Mouse (Mus musculus) CH12.LX (cell line): ENCODE data around the gene Arl8a. TPM values are rescaled to one million over a fixed set of nuclear protein-coding genes. Genes with fewer than 3 reads are reported as not detected.

Experiments used
- DNase-seq: peaks from one replicate; pipeline ENCODE4 v3.0.0-alpha.2; 2013; ENCODE audit errors: extremely low read depth
- H3K27ac ChIP-seq: 2 replicates; pipeline ENCODE4 v1.5.1; 2012; ENCODE audit warnings: low read depth, mild to moderate bottlenecking, control low read depth, moderate library complexity; ENCODE audit not compliant: insufficient read depth
- H3K27me3 ChIP-seq: replicated peaks from 2 replicates; pipeline ENCODE3; 2012; ENCODE audit warnings: inconsistent platforms
- H3K36me3 ChIP-seq, 2 experiments: replicated peaks in 1 of 2; 2 replicates each; pipeline versions ENCODE3 to v1.6.1; 2012; ENCODE audit warnings: inconsistent platforms in 1 of 2, low read length in 1 of 2, mild to moderate bottlenecking in 1 of 2, mixed read lengths in 1 of 2, moderate library complexity in 1 of 2; ENCODE audit not compliant: control insufficient read depth in 1 of 2, insufficient read depth in 1 of 2
- H3K4me1 ChIP-seq, 2 experiments: 2 replicates each; pipeline ENCODE4 v1.6.1; 2012; ENCODE audit warnings: inconsistent platforms in 1 of 2, moderate library complexity in 1 of 2; ENCODE audit not compliant: insufficient read depth in 2 of 2, control insufficient read depth in 1 of 2
- H3K4me2 ChIP-seq: 2 replicates; pipeline ENCODE4 v1.6.1; 2012; ENCODE audit warnings: low read depth, mild to moderate bottlenecking, control low read depth; ENCODE audit not compliant: poor library complexity, insufficient read depth, severe bottlenecking
- H3K4me3 ChIP-seq, 3 experiments: fragments of 150-350 bp in 1 of 3; sonication (generic) in 1 of 3; replicated peaks in 1 of 3; 2 replicates each; pipeline versions ENCODE3 to v1.5.1; 2011 to 2012; ENCODE audit warnings: low read depth in 2 of 3, low read length in 2 of 3, mild to moderate bottlenecking in 2 of 3, moderate library complexity in 2 of 3, control low read depth in 1 of 3, improper control_type of control experiment in 1 of 3, inconsistent platforms in 1 of 3, mixed read lengths in 1 of 3; ENCODE audit not compliant: poor library complexity in 1 of 3
- H3K79me2 ChIP-seq: replicated peaks from 2 replicates; pipeline ENCODE4 v1.6.1; 2012; ENCODE audit warnings: mild to moderate bottlenecking, moderate library complexity; ENCODE audit not compliant: control insufficient read depth, poor library complexity, insufficient read depth, severe bottlenecking; ENCODE audit errors: extremely low read depth
- H3K9ac ChIP-seq: 2 replicates; pipeline ENCODE4 v1.6.1; 2012; ENCODE audit warnings: low read depth, mild to moderate bottlenecking, control low read depth, moderate library complexity; ENCODE audit not compliant: insufficient read depth
- H3K9me3 ChIP-seq: replicated peaks from 2 replicates; pipeline ENCODE3; 2012; ENCODE audit warnings: low read length, inconsistent platforms, mixed read lengths
- CHD1 ChIP-seq: IDR thresholded peaks from 2 replicates; pipeline ENCODE4 v1.6.1; 2012; ENCODE audit warnings: low read depth, low read length, improper control_type of control experiment, inconsistent platforms
- CHD2 ChIP-seq: IDR thresholded peaks from 2 replicates; pipeline ENCODE4 v1.6.1; 2011; ENCODE audit warnings: low read length, improper control_type of control experiment
- CTCF ChIP-seq, 2 experiments: IDR thresholded peaks in 1 of 2; conservative IDR thresholded peaks in 1 of 2; 2 replicates each; pipeline ENCODE4 v1.5.1; 2011 to 2012; ENCODE audit warnings: low read depth in 2 of 2, low read length in 2 of 2, improper control_type of control experiment in 1 of 2, inconsistent platforms in 1 of 2, mild to moderate bottlenecking in 1 of 2, moderate library complexity in 1 of 2
- ELF1 ChIP-seq: IDR thresholded peaks from 2 replicates; pipeline ENCODE4 v1.6.1; 2014; ENCODE audit warnings: low read depth, mild to moderate bottlenecking, inconsistent platforms, low read length, improper control_type of control experiment
- EP300 ChIP-seq: IDR thresholded peaks from 2 replicates; pipeline ENCODE4 v1.6.1; 2011; ENCODE audit warnings: low read length, improper control_type of control experiment
- ETS1 ChIP-seq: conservative IDR thresholded peaks from 2 replicates; pipeline ENCODE4 v1.6.1; 2012; ENCODE audit warnings: low read depth, mild to moderate bottlenecking, inconsistent platforms, low read length, improper control_type of control experiment, moderate library complexity
- GABPA ChIP-seq: IDR thresholded peaks from 2 replicates; pipeline ENCODE4 v1.6.1; 2012; ENCODE audit warnings: low read depth, low read length, improper control_type of control experiment, inconsistent platforms; ENCODE audit not compliant: insufficient replicate concordance
- HCFC1 ChIP-seq: IDR thresholded peaks from 2 replicates; pipeline ENCODE4 v1.6.1; 2012; ENCODE audit warnings: low read depth, mild to moderate bottlenecking, inconsistent platforms, low read length, improper control_type of control experiment
- IRF4 ChIP-seq: IDR thresholded peaks from 2 replicates; pipeline ENCODE4 v1.6.1; 2014; ENCODE audit warnings: low read depth, mild to moderate bottlenecking, inconsistent platforms, low read length, improper control_type of control experiment
- JUND ChIP-seq: conservative IDR thresholded peaks from 2 replicates; pipeline ENCODE4 v1.6.1; 2011; ENCODE audit warnings: low read depth, low read length, improper control_type of control experiment
- MAFK ChIP-seq: IDR thresholded peaks from 2 replicates; pipeline ENCODE4 v1.6.1; 2011; ENCODE audit warnings: low read length, improper control_type of control experiment; ENCODE audit not compliant: insufficient replicate concordance
- MAX ChIP-seq: IDR thresholded peaks from 2 replicates; pipeline ENCODE4 v1.6.1; 2011; ENCODE audit warnings: low read length, improper control_type of control experiment
- MAZ ChIP-seq: IDR thresholded peaks from 2 replicates; pipeline ENCODE4 v1.6.1; 2012; ENCODE audit warnings: low read depth, mild to moderate bottlenecking, inconsistent platforms, low read length, improper control_type of control experiment, moderate library complexity
- MEF2A ChIP-seq: IDR thresholded peaks from 2 replicates; pipeline ENCODE4 v1.6.1; 2014; ENCODE audit warnings: low read depth, mild to moderate bottlenecking, inconsistent platforms, low read length, improper control_type of control experiment, borderline replicate concordance
- MXI1 ChIP-seq: IDR thresholded peaks from 2 replicates; pipeline ENCODE4 v1.6.1; 2011; ENCODE audit warnings: mild to moderate bottlenecking, low read depth, low read length, improper control_type of control experiment
- MYC ChIP-seq: IDR thresholded peaks from 2 replicates; pipeline ENCODE4 v1.6.1; 2011; ENCODE audit warnings: low read depth, mild to moderate bottlenecking, improper control_type of control experiment, low read length
- NELFE ChIP-seq: IDR thresholded peaks from 2 replicates; pipeline ENCODE4 v1.6.1; 2011; ENCODE audit warnings: low read depth, low read length, improper control_type of control experiment
- NRF1 ChIP-seq: IDR thresholded peaks from 2 replicates; pipeline ENCODE4 v1.6.1; 2014; ENCODE audit warnings: low read depth, mild to moderate bottlenecking, inconsistent platforms, low read length, improper control_type of control experiment, moderate library complexity
- POLR2A ChIP-seq: IDR thresholded peaks from 2 replicates; pipeline ENCODE4 v1.6.1; 2011; ENCODE audit warnings: low read depth, mild to moderate bottlenecking, improper control_type of control experiment, low read length
- POLR2AphosphoS2 ChIP-seq: IDR thresholded peaks from 2 replicates; pipeline ENCODE4 v1.6.1; 2011; ENCODE audit warnings: low read depth, low read length, improper control_type of control experiment
- RCOR1 ChIP-seq: conservative IDR thresholded peaks from 2 replicates; pipeline ENCODE4 v1.6.1; 2012; ENCODE audit warnings: low read depth, mild to moderate bottlenecking, inconsistent platforms, low read length, improper control_type of control experiment
- TCF12 ChIP-seq: IDR thresholded peaks from 2 replicates; pipeline ENCODE4 v1.6.1; 2014; ENCODE audit warnings: low read depth, mild to moderate bottlenecking, inconsistent platforms, low read length, improper control_type of control experiment
- USF1 ChIP-seq: IDR thresholded peaks from 2 replicates; pipeline ENCODE4 v1.6.1; 2014; ENCODE audit warnings: low read depth, mild to moderate bottlenecking, inconsistent platforms, low read length, improper control_type of control experiment
- ZC3H11A ChIP-seq: IDR thresholded peaks from 2 replicates; pipeline ENCODE4 v1.6.1; 2012; ENCODE audit warnings: low read depth, mild to moderate bottlenecking, inconsistent platforms, low read length, improper control_type of control experiment
- ZKSCAN1 ChIP-seq: IDR thresholded peaks from 2 replicates; pipeline ENCODE4 v1.6.1; 2012; ENCODE audit warnings: low read depth, inconsistent platforms, low read length, improper control_type of control experiment, borderline replicate concordance
- ZNF384 ChIP-seq: IDR thresholded peaks from 2 replicates; pipeline ENCODE4 v1.6.1; 2012; ENCODE audit warnings: low read depth, low read length, improper control_type of control experiment, inconsistent platforms
- dilution Hi-C: fragments of 300-500 bp; cut with MboI; formaldehyde crosslinking; loops from 2 replicates; pipeline ENCODE4 v1.14.3; 2020; ENCODE audit warnings: low sequenced_read_pairs; ENCODE audit not compliant: extremely low pct_unique_long_range_greater_than_20kb, extremely low pct_ligation_motif_present
- in situ Hi-C: fragments of 300-500 bp; cut with MboI; formaldehyde crosslinking; loops from 3 replicates; pipeline ENCODE4 v1.14.3; 2019; ENCODE audit warnings: low sequenced_read_pairs, low pct_ligation_motif_present, low pct_unique_long_range_greater_than_20kb, mixed read lengths
- polyA plus RNA-seq: library from polyadenylated mRNA; unstranded; fragments of >175 nt; gene quantifications from 2 replicates; pipeline ENCODE4 v1.2.1, GENCODE M21; 2012; ENCODE audit warnings: low read depth; ENCODE audit not compliant: insufficient read length
- total RNA-seq, 2 experiments: library from RNA; depleted of rRNA; stranded (reverse); fragments of 300-350 nt in 1 of 2; fragments of >200 nt in 1 of 2; gene quantifications; 2 replicates each; pipeline ENCODE4 v1.2.3; 2012 to 2014

Arl8a gene
- total and polyA plus RNA-seq, 3 experiments: 4.2 to 52.7 (median 10.9) TPM

GRCm38 (mm10) chr1:135178863-135179262 is 32.2 kb downstream of the Arl8a start:
- Histone ChIP-seq H3K9me3 (no peaks in the 10 kb centered on the region), H3K9ac (peak overlapping the region; percentile 26; the same call in 1 of the 2 replicates), H3K36me3 (no peaks in the 10 kb centered on the region), H3K4me2 (peak overlapping the region; percentile 39), H3K4me3 (peak overlapping the region in 1 of 3 experiments; percentile 20), H3K27ac (peak overlapping the region; percentile 89), H3K79me2 (no peaks in the 10 kb centered on the region), H3K27me3 (no peaks in the 10 kb centered on the region), H3K4me1 (peaks cover 41 to 81% of the 10 kb centered on the region in 2 experiments)
- dilution Hi-C loops: no loop called here
- in situ Hi-C loops: no loop called here
- TF ChIP-seq EP300: 0 out of 2 replicates have a peak, but pooled peaks have one; percentile 41
- TF ChIP-seq TCF12: peak; percentile 62
- peak; percentile 65 for TF ChIP-seq ETS1
- peak; percentile 93 for TF ChIP-seq MEF2A
- peak; percentile 48; the same call in 1 of the 2 replicates for TF ChIP-seq IRF4
- no peak for TF ChIP-seq ZKSCAN1
- TF ChIP-seq MAFK: peak; percentile 98
- TF ChIP-seq MAX: peak; percentile 46; the same call in 1 of the 2 replicates
- TF ChIP-seq MXI1: no peak
- no peak for TF ChIP-seq GABPA
- TF ChIP-seq MYC: 0 out of 2 replicates have a peak, but pooled peaks have one; percentile 18
- TF ChIP-seq CHD1: no peak
- peak; percentile 35; the same call in 1 of the 2 replicates for TF ChIP-seq POLR2A
- peak; percentile 49 for DNase-seq

- Histone ChIP-seq H3K27ac (no peak overlapping the region), H3K4me3 (no peak overlapping the region), H3K79me2 (no peaks in the 10 kb centered on the region), H3K27me3 (no peaks in the 10 kb centered on the region)
- no peak for DNase-seq
- TF ChIP-seq IRF4: no peak
- no peak for TF ChIP-seq RCOR1
- TF ChIP-seq CHD2: no peak
- no peak for TF ChIP-seq ZNF384
- TF ChIP-seq NRF1: no peak
- no peak for TF ChIP-seq ELF1
- TF ChIP-seq MAZ: no peak
- no peak for TF ChIP-seq ZC3H11A
- no peak for TF ChIP-seq GABPA
- no peak for TF ChIP-seq JUND
- no peak for TF ChIP-seq POLR2A
- no peak for TF ChIP-seq POLR2AphosphoS2
- no peak for TF ChIP-seq USF1
- no peak for TF ChIP-seq NELFE
- TF ChIP-seq CTCF (conservative IDR thresholded peaks at IDR 0.05 in 1 of 2, IDR thresholded peaks at IDR 0.05 in 1 of 2; ENCODE audit: low read depth in 2 of 2, low read length in 2 of 2): no peak
- no peak for TF ChIP-seq HCFC1
- TF ChIP-seq, all 38 proteins: peak for 0
- H3K9me3 ChIP-seq: no peaks in the 10 kb centered on the region
- H3K36me3 ChIP-seq: no peaks in the 10 kb centered on the region
- dilution Hi-C loops: no loop called here
- H3K4me1 ChIP-seq: peaks cover 38 to 65% of the 10 kb centered on the region in 2 experiments
- H3K9ac ChIP-seq: no peak overlapping the region
- in situ Hi-C loops: loop anchor here (5.0 kb wide), 1 partner anchor 41 kb away; no protein-coding TSS in a partner anchor
- no peak overlapping the region for H3K4me2 ChIP-seq
Measured at GRCm38 (mm10) chr1:135180830-135181229, 34.2 kb downstream of the Arl8a start.
